Mouse (Mus musculus) bone marrow macrophage, adult 2 months (primary cell): ENCODE results near the gene Csgalnact2.

Experiments
- CTCF ChIP-seq: IDR thresholded peaks from 2 replicates; pipeline ENCODE4 v1.5.1; 2012; ENCODE audit warnings: low read depth, mild to moderate bottlenecking, low read length, moderate library complexity
- POLR2A ChIP-seq: IDR thresholded peaks from 2 replicates; pipeline ENCODE4 v1.6.1; 2012; ENCODE audit warnings: mild to moderate bottlenecking, low read depth, low read length, borderline replicate concordance

- TF ChIP-seq POLR2A = no peak
- TF ChIP-seq CTCF = no peak
Observed at GRCm38 (mm10) chr6:118127198-118127597, 11.7 kb downstream of the Csgalnact2 start.
